Mouse (Mus musculus): ENCODE results near the gene Kif17. TPM values are rescaled to one million over a fixed set of nuclear protein-coding genes. Genes with fewer than 3 reads are reported as not detected.

The Kif17 gene
- total RNA-seq, 2 experiments from 2014 or later = not detected

DNA sequence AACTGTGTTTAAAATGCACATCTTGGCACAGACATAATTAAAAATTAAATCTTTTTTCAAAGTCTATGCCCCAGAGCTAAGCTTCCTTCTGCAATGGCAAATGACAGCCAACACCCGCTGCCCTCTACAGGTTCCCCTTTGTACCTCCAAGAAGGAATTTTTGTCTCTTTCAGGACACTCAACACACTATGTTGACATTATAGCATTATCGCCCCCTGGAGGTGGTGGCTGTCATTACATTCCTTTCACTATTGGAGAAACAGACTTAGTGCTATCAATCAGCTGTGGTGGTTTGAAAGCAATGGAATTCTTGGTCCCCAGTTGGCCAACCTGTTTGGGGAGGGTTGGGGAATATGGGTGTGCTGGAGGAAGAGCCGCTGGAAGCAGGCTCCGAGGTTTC lies 89.7 kb downstream of the Kif17 start:
- DNase-seq (ENCODE audit: low spot score) = peak; percentile 52

DNA sequence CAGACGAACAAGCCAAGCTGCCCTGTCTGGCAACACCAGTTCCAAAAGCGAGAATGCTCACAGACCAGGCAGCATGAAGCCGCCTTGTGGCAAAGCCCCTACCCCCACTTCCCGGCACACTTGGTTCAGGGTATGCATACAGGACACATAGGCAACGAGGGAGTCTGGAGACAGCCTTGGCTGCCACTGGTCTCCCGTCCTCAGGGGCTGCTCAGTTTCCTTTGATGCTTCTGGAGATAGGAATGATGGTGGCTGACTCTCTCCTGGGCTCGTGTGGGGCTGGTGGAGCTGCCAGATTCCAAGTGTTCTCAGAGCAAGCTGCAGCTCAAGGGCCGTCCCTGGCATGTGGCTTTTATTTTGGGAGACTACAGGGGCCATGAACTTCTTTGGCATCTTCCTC lies 91.2 kb downstream of the Kif17 start:
- DNase-seq (ENCODE audit: low spot score) = no peak

DNA sequence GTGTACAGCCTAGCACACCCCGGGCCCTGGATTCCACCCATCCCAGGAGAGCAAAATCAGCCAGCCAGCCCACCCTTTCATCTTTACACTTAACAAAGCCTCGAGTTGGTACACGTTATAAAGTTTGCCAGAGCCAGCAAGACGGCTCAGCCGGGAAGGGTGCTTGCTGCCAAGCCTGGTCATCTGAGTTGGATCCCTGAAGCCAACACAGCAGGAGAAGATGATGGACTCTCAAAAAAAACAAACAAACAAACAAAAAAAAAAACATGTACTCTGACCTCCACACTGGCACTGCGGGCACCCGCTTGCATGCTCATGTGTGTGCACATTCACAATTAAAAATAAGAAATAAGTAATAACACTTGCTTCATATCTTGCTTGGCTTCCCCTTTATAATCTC lies 91.8 kb downstream of the Kif17 start:
- DNase-seq (ENCODE audit: low spot score) = no peak

DNA sequence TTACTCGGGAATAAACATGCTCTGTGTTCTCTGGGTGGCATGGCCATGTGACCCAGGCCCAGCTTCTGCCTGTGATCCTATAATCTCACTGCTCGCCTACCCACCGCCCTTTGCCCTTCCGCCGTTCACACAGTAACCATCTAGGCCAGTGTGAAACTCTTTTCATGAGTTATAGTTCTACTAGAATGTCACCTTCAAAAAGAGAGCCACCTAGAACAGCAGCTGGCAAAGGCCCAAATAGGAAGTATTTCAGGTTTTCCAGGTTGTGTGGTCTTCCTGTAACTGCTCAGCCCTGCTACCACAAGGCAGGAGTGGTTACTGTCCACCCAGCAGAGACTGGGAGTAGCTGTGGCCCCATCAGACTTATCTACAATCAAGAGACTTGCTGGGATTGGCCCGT lies 92.5 kb downstream of the Kif17 start:
- DNase-seq (ENCODE audit: low spot score) = no peak

DNA sequence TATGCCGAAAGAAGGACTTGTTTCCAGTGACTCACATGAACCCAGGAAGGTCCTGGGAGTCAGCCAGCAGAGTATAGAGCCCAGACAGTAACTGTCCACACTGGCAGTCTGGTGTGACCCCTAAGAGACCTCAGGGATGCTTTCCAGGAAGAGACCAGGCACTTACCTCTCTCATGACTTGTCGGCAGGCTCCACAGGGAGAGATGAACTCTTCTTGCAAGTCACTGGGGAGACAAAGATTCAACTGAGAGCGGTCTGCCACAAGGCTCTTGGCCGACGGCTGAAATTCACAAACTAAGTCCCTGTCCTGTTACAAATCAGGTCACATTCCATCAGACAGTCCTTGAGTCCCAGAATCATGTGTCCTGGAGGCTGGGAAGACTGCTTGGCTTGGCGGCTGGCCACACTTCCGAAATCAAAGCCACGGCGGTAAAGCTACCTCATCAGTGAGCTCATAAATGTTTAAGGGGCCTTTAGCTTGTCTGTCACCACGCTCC lies 93.2 kb downstream of the Kif17 start:
- DNase-seq (ENCODE audit: low spot score) = no peak

DNA sequence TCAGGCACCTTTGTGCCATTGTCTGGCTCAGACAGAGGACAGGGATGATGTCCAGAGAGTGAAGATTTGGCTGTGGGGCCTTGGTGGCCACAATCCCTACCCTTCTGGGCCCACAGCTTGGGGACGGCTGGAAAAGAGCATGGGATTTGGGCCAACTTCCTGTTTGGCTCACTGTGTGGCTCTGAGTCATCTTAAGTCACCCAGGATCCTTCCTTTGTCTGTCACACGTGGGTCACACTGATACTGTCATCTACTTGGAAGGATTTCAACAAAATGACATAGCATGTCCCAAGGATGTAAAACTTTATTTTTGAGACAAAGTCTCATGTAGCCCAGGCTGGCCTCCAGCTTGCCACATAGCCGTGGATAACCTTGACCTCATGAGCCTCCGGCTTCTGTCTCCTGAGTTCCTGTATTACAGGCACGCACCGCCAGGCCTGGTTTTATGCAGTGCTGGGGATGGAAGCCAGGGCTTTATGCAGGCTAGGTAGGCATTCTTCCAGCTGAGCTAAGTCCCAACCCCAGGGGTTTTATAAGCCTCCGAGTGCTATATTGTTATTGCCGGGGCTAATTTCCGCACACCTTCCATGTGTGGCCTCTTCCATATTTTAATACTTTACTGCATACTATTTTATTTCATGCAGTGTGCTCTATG lies 94.8 kb downstream of the Kif17 start:
- no peak for DNase-seq (ENCODE audit: low spot score)

DNA sequence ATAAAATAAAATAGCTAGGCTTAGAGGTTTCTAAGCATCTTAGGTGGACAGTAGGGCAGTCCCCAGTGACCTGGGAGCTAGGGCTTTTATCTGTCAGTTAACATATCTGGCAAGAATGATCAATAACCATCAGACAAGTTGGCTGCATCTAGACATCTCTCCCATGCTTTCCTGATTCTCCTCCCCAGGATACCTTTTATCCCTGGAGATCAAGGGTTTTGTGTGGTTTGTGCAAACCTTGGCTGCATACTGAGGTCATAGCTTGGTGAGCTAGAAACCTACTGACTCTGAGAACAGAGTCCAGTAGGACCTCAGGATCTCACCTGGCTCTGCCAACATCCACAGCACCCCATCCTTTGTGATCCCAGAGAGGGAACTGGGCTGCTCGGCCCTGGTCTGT lies 97.0 kb downstream of the Kif17 start:
- no peak for DNase-seq (ENCODE audit: low spot score)

DNA sequence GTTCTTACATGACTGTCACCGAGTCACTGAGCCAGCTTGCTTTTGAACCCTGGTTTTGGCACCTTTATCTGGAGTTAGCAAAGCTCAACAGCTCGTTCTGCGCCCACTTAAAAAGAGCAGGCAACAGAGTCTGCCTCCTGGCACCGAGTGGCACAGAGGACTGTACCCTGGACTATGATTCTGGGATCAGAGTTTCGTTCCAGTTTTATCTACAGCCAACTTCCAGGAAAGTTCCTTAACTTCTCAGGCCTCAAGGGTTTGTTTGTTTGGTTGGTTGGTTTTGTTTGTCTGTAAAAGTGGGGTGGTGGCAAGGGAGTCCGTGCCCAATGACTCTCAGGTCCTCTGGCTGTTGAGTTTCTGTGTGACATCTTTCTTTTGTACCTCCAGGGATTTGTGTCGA lies 98.5 kb downstream of the Kif17 start:
- no peak for DNase-seq (ENCODE audit: low spot score)

Small RNA genes lying within 50 kb of the gene (microRNA-seq; reads per million reads assigned to microRNA genes)
- gene Gm27646 (not detected), gene Mir7019 (20.5 reads per million, percentile 36 among the genes with 10 or more reads in this experiment)

Other genes with a start within 250 kb of the Kif17 start
- gene Hp1bp3, start 34.1 kb upstream of the Kif17 start, total RNA-seq (2021) = 10 to 100 TPM; 56.4 to 66.7 TPM
- under 1 TPM in 1 of 2 experiments, not detected in 1; 0.09 TPM for gene Sh2d5, start within 50 bp of the Kif17 start, total RNA-seq (2021)
- gene Ddost, start 54.3 kb downstream of the Kif17 start, total RNA-seq (2021) = 10 to 100 TPM; 29.5 to 34.0 TPM
- gene Pink1, start 75.9 kb downstream of the Kif17 start, total RNA-seq (2021) = 100 to 1,000 TPM; 737 to 833 TPM
- 1 to 10 TPM in 1 of 2 experiments, under 1 TPM in 1; 0.57 to 1.1 TPM for gene Cda, start 117.6 kb downstream of the Kif17 start, total RNA-seq (2021)
- gene Fam43b, start 146.1 kb downstream of the Kif17 start, total RNA-seq (2021) = not detected
- 10 to 100 TPM; 41.7 to 43.9 TPM for gene Mul1, start 184.2 kb downstream of the Kif17 start, total RNA-seq (2021)
- 1 to 10 TPM; 3.8 to 7.7 TPM for gene Camk2n1, start 203.9 kb downstream of the Kif17 start, total RNA-seq (2021)